Mouse (Mus musculus) liver, embryonic 16.5 days (tissue): ENCODE measurements at regions not wholly inside any gene's neighbourhood (a gene's known extent, or its start where the extent isn't known, plus 50 kb on each side); places are given as distances from the start of the nearest gene placed in this dataset.

ENCODE experiments used
- ATAC-seq: fragments of 200-750 bp; cut with Nextera tagmentation; 2 replicates; pipeline ENCODE4 v1.8.0; 2017; ENCODE audit warnings: low read depth, mild to moderate bottlenecking, moderate number of reproducible peaks, moderate library complexity
- H3K27ac ChIP-seq: fragments of 300-500 bp; sonication (generic); 2 replicates; pipeline ENCODE4 v1.5.1; 2014; ENCODE audit warnings: mild to moderate bottlenecking, low read length
- H3K27me3 ChIP-seq: fragments of 300-500 bp; sonication (generic); 2 replicates; pipeline ENCODE4 v1.6.1; 2014; ENCODE audit warnings: low read depth, low read length, mixed read lengths; ENCODE audit not compliant: control insufficient read depth, insufficient read depth
- H3K36me3 ChIP-seq: fragments of 300-500 bp; sonication (generic); 2 replicates; pipeline ENCODE4 v1.6.1; 2014; ENCODE audit warnings: mild to moderate bottlenecking; ENCODE audit not compliant: control insufficient read depth, insufficient read depth
- H3K4me1 ChIP-seq: fragments of 300-500 bp; sonication (generic); 2 replicates; pipeline ENCODE4 v1.6.1; 2014; ENCODE audit warnings: low read depth, low read length, mixed read lengths; ENCODE audit not compliant: control insufficient read depth
- H3K4me2 ChIP-seq: fragments of 300-500 bp; sonication (generic); 2 replicates; pipeline ENCODE4 v1.6.1; 2014; ENCODE audit warnings: low read depth, low read length, mixed read lengths
- H3K4me3 ChIP-seq: fragments of 300-500 bp; sonication (generic); 2 replicates; pipeline ENCODE4 v1.5.1; 2014; ENCODE audit warnings: low read depth, mild to moderate bottlenecking, low read length
- H3K9ac ChIP-seq: fragments of 300-500 bp; sonication (generic); 2 replicates; pipeline ENCODE4 v1.6.1; 2014; ENCODE audit warnings: low read depth, low read length
- H3K9me3 ChIP-seq: fragments of 300-500 bp; sonication (generic); replicated peaks from 2 replicates; pipeline ENCODE4 v1.6.1; 2016; ENCODE audit warnings: low read length; ENCODE audit not compliant: control insufficient read depth
- WGBS: fragments of 180-500 bp; shearing (Covaris S2); extraction: QIAGEN DNeasy Blood & Tissue Kit; methylation state at CpG from one replicate; pipeline ENCODE4 v1.1.7; 2014; ENCODE audit not compliant: insufficient replicate concordance; 5-methylcytosine and 5-hydroxymethylcytosine counted together

DNA sequence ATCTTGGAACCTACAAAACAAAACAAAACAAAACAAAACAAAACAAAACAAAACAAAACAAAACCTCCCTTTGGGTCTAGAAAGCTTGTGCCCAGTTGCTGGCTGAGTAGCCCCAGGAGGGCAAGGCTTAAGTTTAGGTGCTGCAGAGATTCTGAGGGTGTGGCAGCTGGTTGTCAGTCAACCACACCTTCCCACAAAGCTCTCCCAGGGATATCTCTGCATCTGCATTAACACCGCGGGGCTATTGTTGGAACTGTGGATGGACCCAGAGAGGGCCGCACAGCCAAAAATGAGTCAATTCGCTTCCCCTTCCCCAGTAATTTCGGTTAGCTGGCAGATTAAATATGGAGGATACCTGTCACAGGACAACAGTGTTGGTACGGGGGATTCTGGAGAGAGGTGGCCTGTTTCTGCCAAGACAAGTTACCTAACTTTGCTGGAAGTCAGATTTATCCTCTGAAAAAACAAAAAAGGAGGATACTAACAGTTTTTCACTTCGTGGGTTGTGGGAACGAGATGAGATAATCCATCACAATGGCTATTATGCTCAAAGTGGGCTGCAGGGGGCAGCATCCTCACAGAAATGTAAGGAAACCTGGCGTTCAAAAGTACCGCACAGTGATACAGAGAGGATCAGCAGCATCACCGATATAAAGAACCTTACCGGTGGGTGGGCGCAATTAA is 96.7 kb downstream of the 1500009L16Rik start:
- no peak overlapping the region for H3K4me2 ChIP-seq
- 15% methylated on average over 13 of the region's 13 CpGs for WGBS
- ATAC-seq = no peak
- H3K36me3 ChIP-seq = no peaks in the 10 kb centered on the region
- no peaks in the 10 kb centered on the region for H3K27me3 ChIP-seq
- no peaks in the 10 kb centered on the region for H3K4me1 ChIP-seq
- H3K4me3 ChIP-seq = no peak overlapping the region
- H3K27ac ChIP-seq = no peak overlapping the region
- H3K9ac ChIP-seq = no peak overlapping the region
- no peaks in the 10 kb centered on the region for H3K9me3 ChIP-seq

DNA sequence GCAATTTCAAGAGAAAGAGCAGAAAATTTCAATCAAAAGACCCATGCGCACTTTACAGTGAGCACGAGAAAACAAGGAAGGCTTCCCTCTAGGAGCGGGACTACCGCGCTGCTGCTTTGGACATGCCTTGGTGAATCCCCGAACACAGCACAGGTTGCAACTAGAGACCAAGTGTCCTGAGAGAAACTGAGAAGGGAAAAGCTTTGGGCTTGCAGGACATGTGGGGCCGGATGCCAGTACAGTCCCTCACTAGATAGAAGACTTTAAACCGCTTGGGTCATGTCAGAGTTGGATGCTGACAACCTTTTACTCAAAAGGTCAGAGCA is 97.2 kb downstream of the 1500009L16Rik start:
- WGBS = 74% methylated on average over 8 of the region's 8 CpGs
- Histone ChIP-seq H3K4me3 (no peak overlapping the region), H3K27me3 (no peaks in the 10 kb centered on the region), H3K9me3 (no peaks in the 10 kb centered on the region), H3K9ac (no peak overlapping the region), H3K4me1 (no peaks in the 10 kb centered on the region), H3K36me3 (no peaks in the 10 kb centered on the region), H3K27ac (no peak overlapping the region), H3K4me2 (no peak overlapping the region)
- no peak for ATAC-seq

DNA sequence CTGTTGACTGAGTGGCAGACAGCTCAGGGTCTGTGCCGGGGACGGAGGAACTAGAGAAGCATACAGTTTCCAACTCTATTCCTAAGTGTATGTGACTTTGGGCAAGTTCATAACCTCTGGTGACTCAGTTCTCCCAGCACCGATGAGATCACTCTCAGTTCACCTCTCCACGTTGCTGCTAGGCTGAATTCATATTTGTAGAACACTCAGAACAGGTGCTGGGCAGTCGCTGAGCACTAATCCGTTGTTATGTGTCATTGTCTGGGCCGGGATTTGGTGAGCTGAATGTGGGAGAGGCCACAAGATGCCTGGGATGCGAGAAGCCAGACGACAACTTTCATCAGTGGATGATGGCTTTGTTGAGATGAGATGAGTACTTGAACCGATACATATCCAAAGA is 98.4 kb downstream of the 1500009L16Rik start:
- no peak for ATAC-seq
- no peak overlapping the region for H3K27ac ChIP-seq
- H3K9me3 ChIP-seq = no peaks in the 10 kb centered on the region
- H3K4me3 ChIP-seq = no peak overlapping the region
- H3K36me3 ChIP-seq = no peaks in the 10 kb centered on the region
- H3K4me2 ChIP-seq = no peak overlapping the region
- no peaks in the 10 kb centered on the region for H3K27me3 ChIP-seq
- no peak overlapping the region for H3K9ac ChIP-seq
- WGBS = 56% methylated on average over 10 of the region's 10 CpGs
- no peaks in the 10 kb centered on the region for H3K4me1 ChIP-seq

DNA sequence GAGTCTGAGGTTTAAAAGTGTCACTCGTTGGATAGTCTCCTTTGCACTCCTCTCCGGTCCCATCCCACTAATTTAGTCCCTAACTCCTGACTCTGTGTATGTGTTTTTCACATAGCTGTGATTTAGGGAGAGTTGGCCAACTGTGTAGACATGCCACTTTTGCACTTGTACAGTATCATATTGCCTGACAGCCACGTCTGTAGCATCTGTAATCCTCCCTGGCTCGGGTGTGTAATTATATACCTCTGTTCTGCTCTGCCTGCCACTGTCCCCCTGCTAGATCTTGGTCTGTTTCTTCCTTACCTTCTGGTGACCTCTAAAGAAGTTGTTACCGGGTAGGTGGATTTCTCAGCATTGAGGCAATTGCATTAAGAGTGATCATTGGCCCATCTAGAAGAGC is 103.4 kb downstream of the 1500009L16Rik start:
- WGBS = 62% methylated on average over 5 of the region's 5 CpGs
- no peak overlapping the region for H3K4me2 ChIP-seq
- H3K27ac ChIP-seq = no peak overlapping the region
- no peak for ATAC-seq
- H3K4me3 ChIP-seq = no peak overlapping the region
- no peaks in the 10 kb centered on the region for H3K27me3 ChIP-seq
- no peaks in the 10 kb centered on the region for H3K4me1 ChIP-seq
- no peak overlapping the region for H3K9ac ChIP-seq
- H3K36me3 ChIP-seq = no peaks in the 10 kb centered on the region
- no peaks in the 10 kb centered on the region for H3K9me3 ChIP-seq

DNA sequence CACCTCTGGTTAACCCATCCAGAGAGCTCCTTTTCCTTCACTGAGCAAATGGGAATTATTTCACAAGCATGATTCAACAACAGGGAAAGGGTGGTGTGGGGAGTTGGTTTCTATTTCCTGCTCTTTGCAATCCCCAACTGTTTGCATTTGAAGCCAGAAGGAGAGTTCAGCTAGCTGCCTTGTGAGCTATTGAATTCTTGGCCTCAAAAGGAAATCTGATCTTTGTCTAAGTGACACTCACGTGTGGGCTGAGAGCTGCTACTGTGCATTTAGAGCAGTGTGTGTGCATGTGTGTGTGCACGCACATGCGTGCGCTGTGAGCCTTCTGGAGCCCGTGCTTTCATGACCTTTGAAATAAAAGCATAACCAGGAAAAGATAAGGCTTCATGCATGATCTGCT is 113.7 kb downstream of the 1500009L16Rik start:
- WGBS = 63% methylated on average over 5 of the region's 5 CpGs
- no peak for ATAC-seq
- no peaks in the 10 kb centered on the region for H3K36me3 ChIP-seq
- no peaks in the 10 kb centered on the region for H3K27me3 ChIP-seq
- H3K9ac ChIP-seq = no peak overlapping the region
- H3K4me1 ChIP-seq = no peaks in the 10 kb centered on the region
- no peak overlapping the region for H3K4me3 ChIP-seq
- no peaks in the 10 kb centered on the region for H3K9me3 ChIP-seq
- no peak overlapping the region for H3K27ac ChIP-seq
- H3K4me2 ChIP-seq = no peak overlapping the region

GRCm38 (mm10) chr10:83840226-83840625 is 117.6 kb downstream of the 1500009L16Rik start:
- Histone ChIP-seq H3K36me3 (no peaks in the 10 kb centered on the region), H3K27me3 (no peaks in the 10 kb centered on the region), H3K9me3 (no peaks in the 10 kb centered on the region), H3K4me2 (no peak overlapping the region), H3K9ac (no peak overlapping the region), H3K27ac (no peak overlapping the region), H3K4me1 (no peaks in the 10 kb centered on the region), H3K4me3 (no peak overlapping the region)
- 47% methylated on average over 3 of the region's 3 CpGs for WGBS
- no peak for ATAC-seq

DNA sequence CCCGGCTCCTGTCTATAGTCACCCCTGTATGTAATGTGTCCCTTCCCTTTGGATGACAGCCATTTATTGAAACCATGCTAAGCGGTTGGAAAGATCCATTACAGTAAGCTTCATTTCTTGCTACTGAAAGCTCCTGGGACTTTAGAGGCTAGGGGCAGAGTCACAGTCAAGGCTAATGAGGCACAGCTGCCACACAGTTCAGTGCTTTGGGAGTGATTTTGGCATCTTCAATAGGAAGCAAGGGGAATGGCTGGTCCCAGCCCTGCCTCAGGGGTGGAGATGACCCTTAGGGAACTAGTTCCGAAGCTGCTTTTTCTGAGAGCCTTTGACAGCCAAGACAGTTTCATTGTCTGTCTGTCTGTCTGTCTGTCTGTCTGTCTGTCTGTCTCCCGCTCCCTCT is 128.2 kb downstream of the 1500009L16Rik start:
- Histone ChIP-seq H3K36me3 (no peaks in the 10 kb centered on the region), H3K27ac (no peak overlapping the region), H3K27me3 (no peaks in the 10 kb centered on the region), H3K4me3 (no peak overlapping the region), H3K9ac (no peak overlapping the region), H3K9me3 (no peaks in the 10 kb centered on the region), H3K4me2 (no peak overlapping the region), H3K4me1 (no peaks in the 10 kb centered on the region)
- no peak for ATAC-seq
- 70% methylated on average over 4 of the region's 4 CpGs for WGBS

GRCm38 (mm10) chr10:83852194-83852593 is 129.5 kb downstream of the 1500009L16Rik start:
- Histone ChIP-seq H3K9ac (no peak overlapping the region), H3K27me3 (no peaks in the 10 kb centered on the region), H3K4me1 (no peaks in the 10 kb centered on the region), H3K9me3 (no peaks in the 10 kb centered on the region), H3K4me3 (no peak overlapping the region), H3K36me3 (no peaks in the 10 kb centered on the region), H3K27ac (no peak overlapping the region), H3K4me2 (no peak overlapping the region)
- WGBS = 56% methylated on average over 5 of the region's 5 CpGs
- ATAC-seq = no peak

GRCm38 (mm10) chr10:83852806-83853205 is 130.1 kb downstream of the 1500009L16Rik start:
- Histone ChIP-seq H3K4me1 (no peaks in the 10 kb centered on the region), H3K9ac (no peak overlapping the region), H3K4me2 (no peak overlapping the region), H3K4me3 (no peak overlapping the region), H3K27me3 (no peaks in the 10 kb centered on the region), H3K36me3 (no peaks in the 10 kb centered on the region), H3K27ac (no peak overlapping the region), H3K9me3 (no peaks in the 10 kb centered on the region)
- no peak for ATAC-seq
- 46% methylated on average over 3 of the region's 3 CpGs for whole genome bisulfite sequencing
